In the genomic region with DNA sequence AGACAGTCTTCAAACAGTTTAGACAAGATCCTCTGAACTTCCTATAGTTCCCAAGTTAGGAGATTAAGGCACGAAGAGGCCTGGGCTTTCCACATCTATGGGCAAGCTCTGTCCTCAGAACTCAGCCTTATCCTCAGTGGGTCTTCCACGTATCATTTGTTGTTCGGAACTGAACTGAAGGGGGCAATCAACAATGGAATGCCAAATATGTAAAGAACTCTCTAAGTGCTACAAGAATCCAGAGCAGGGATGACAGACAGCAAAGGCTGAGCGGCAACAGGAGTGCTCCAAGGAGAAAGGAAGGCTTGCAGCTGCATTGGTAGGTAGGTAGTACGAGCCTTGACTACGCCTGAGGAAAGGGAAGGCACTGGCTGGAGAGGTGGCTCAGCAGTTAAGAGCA, we compare ENCODE assay signal across 33 mouse cellular contexts. TPM values are rescaled to one million over a fixed set of nuclear protein-coding genes. Genes with fewer than 3 reads are reported as not detected.
"Had no signal": no experiment of that assay in that cellular context is flagged by ENCODE, and none has a peak within 500 bp of the region (broad histone marks: within the 10 kb centered on the region; RNA-seq: fewer than 3 reads in every experiment).

No protein-coding gene starts in this region.

- DNase-seq: cerebellum, postnatal 10 days; cerebellum, postnatal 14 days; cerebellum, postnatal 25 days; cerebellum, postnatal 36 days; embryo, embryonic 11 days; forebrain, postnatal 0 days; gastrocnemius, adult 2 months; gastrocnemius, postnatal 10 days; gastrocnemius, postnatal 14 days; gastrocnemius, postnatal 25 days; gastrocnemius, postnatal 36 days; heart, adult 11 months; heart, adult 18-20 months; heart, adult 2 months had no signal

- H3K4me3 ChIP-seq: embryonic facial prominence, embryonic 10.5 days; embryonic facial prominence, embryonic 12.5 days; embryonic facial prominence, embryonic 13.5 days; embryonic facial prominence, embryonic 15.5 days; erythroblast, embryonic 14.5 days; forebrain, embryonic 10.5 days; forebrain, embryonic 12.5 days; forebrain, embryonic 13.5 days; forebrain, embryonic 15.5 days; gastrocnemius, adult 2 months; heart, adult 2 months; heart, embryonic 10.5 days had no signal

- H3K27me3 ChIP-seq: embryonic facial prominence, embryonic 12.5 days; embryonic facial prominence, embryonic 13.5 days; embryonic facial prominence, embryonic 15.5 days; forebrain, embryonic 12.5 days; forebrain, embryonic 13.5 days; forebrain, embryonic 15.5 days had no signal

- ATAC-seq: forebrain, embryonic 13.5 days; forebrain, embryonic 14.5 days; forebrain, embryonic 15.5 days; forebrain, embryonic 16.5 days; forebrain, postnatal 0 days had no signal

- H3K4me1 ChIP-seq: embryonic facial prominence, embryonic 10.5 days; embryonic facial prominence, embryonic 12.5 days; embryonic facial prominence, embryonic 13.5 days; embryonic facial prominence, embryonic 15.5 days; forebrain, embryonic 10.5 days had no signal

RNA-seq across cellular contexts. Expression of gene Nhlh1, which starts 12.9 kb away (rescaled TPM):
- total RNA-seq: common myeloid progenitor, adult 5-6 weeks; gastrocnemius, adult 18-20 months; gastrocnemius, adult 2 months; gastrocnemius, adult 8-10 months; gastrocnemius, postnatal 10 days; gastrocnemius, postnatal 14 days; gastrocnemius, postnatal 25 days; gastrocnemius, postnatal 36 days; gastrocnemius, postnatal 4 days; granulocyte monocyte progenitor cell, adult 5-6 weeks; heart, adult 18-20 months; heart, adult 2 months; heart, adult 8-10 months had no signal
- polyA plus RNA-seq: erythroblast, embryonic 14.5 days; gonadal fat pad, adult 2 months; heart, adult 2 months had no signal
